Mouse (Mus musculus) hindbrain, embryonic 10.5 days (tissue): ENCODE results near the gene Asxl1. TPM values are rescaled to one million over a fixed set of nuclear protein-coding genes. Genes with fewer than 3 reads are reported as not detected.

Source experiments
- DNase-seq: peaks from one replicate; pipeline ENCODE4 v3.0.0-alpha.2; 2017; ENCODE audit warnings: low spot score
- H3K27ac ChIP-seq: fragments of 300-500 bp; sonication (generic); 2 replicates; pipeline ENCODE4 v1.5.1; 2016; ENCODE audit warnings: mild to moderate bottlenecking, moderate library complexity
- H3K27me3 ChIP-seq: fragments of 300-500 bp; sonication (generic); 2 replicates; pipeline ENCODE4 v1.6.1; 2016; ENCODE audit warnings: mild to moderate bottlenecking; ENCODE audit not compliant: poor library complexity, insufficient read depth, severe bottlenecking
- H3K36me3 ChIP-seq: fragments of 300-500 bp; sonication (generic); 2 replicates; pipeline ENCODE4 v1.6.1; 2016; ENCODE audit warnings: mild to moderate bottlenecking, moderate library complexity
- H3K4me1 ChIP-seq: fragments of 300-500 bp; sonication (generic); replicated peaks from 2 replicates; pipeline ENCODE4 v1.6.1; 2016; ENCODE audit warnings: mild to moderate bottlenecking
- H3K4me3 ChIP-seq: fragments of 300-500 bp; sonication (generic); 2 replicates; pipeline ENCODE4 v1.5.1; 2016; ENCODE audit warnings: mild to moderate bottlenecking, moderate library complexity
- H3K9me3 ChIP-seq: fragments of 300-500 bp; sonication (generic); 2 replicates; pipeline ENCODE4 v1.6.1; 2016; ENCODE audit warnings: mild to moderate bottlenecking, moderate library complexity
- WGBS: fragments of 180-500 bp; shearing (Covaris S2); methylation state at CpG from one replicate; pipeline ENCODE4 v1.1.7; 2016; 5-methylcytosine and 5-hydroxymethylcytosine counted together
- polyA plus RNA-seq: library from polyadenylated mRNA; unstranded; fragments of >200 nt; fragmentation: Nextera tagmentation; extraction: Ambion mirVana; gene quantifications from 2 replicates; pipeline ENCODE4 v1.2.1, GENCODE M21; 2016

Gene Asxl1
- polyA plus RNA-seq, 1 experiment from 2014 or later, result 11.7 TPM

- Histone ChIP-seq H3K36me3 (peaks cover 81% of the 10 kb centered on the region), H3K4me1 (no peaks in the 10 kb centered on the region), H3K9me3 (no peaks in the 10 kb centered on the region), H3K27me3 (no peaks in the 10 kb centered on the region), H3K27ac (no peak overlapping the region), H3K4me3 (no peak overlapping the region)
- no peak for DNase-seq
- 88% methylated on average over 3 of the region's 3 CpGs for WGBS
Observed at GRCm38 (mm10) chr2:153404062-153404461, 58.4 kb downstream of the Asxl1 start.

DNA sequence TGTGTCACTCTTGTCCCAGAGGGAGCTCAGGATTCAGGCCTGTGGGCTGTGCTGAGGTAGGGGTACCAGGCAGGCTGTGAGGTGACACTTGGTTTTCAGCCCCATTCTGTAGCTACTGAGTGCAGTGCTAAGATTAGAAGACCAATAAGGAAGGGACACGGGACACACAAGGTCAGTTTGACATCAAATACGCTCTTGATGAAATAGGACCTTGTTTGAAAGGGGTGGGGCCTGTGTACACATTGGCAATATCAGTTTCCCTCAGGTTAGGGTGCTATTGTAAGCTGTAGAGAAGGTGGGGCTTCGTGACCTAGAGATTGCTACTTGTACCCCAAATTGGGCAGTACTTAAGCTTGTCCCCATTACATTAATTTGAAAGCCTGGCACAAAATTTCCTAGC lies 59.3 kb downstream of the Asxl1 start:
- H3K36me3 ChIP-seq, result peaks cover 81% of the 10 kb centered on the region
- DNase-seq, result no peak
- no peaks in the 10 kb centered on the region for H3K27me3 ChIP-seq
- 87% methylated on average over 3 of the region's 3 CpGs for WGBS
- H3K27ac ChIP-seq, result no peak overlapping the region
- H3K4me3 ChIP-seq, result no peak overlapping the region
- no peaks in the 10 kb centered on the region; the same call in 1 of the 2 replicates for H3K4me1 ChIP-seq
- H3K9me3 ChIP-seq, result no peaks in the 10 kb centered on the region

DNA sequence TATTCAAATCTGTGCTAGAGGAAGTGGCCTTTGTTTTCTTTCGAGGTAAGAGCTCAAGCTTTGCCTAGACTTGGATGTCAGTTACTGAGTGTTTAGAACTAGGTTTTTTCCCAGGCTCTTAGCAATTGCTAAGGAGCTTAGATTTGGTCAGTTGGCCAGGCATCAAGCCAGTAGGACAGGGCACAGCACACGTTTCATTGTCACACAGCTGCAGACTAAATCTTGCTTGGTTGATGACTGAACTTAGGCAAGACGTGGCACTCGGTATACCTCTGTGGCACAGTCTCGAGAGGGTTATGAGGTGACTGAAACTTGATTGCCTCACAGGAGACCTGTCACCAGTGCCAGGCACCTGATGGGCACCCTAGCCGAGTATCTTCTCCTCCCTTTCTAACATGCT lies 61.3 kb downstream of the Asxl1 start:
- no peaks in the 10 kb centered on the region; the same call in none of the 2 replicates for H3K4me1 ChIP-seq
- H3K27ac ChIP-seq, result no peak overlapping the region
- 89% methylated on average over 6 of the region's 6 CpGs for WGBS
- H3K27me3 ChIP-seq, result no peaks in the 10 kb centered on the region
- H3K9me3 ChIP-seq, result no peaks in the 10 kb centered on the region
- DNase-seq, result no peak
- H3K4me3 ChIP-seq, result no peak overlapping the region
- peaks cover 81% of the 10 kb centered on the region for H3K36me3 ChIP-seq

GRCm38 (mm10) chr2:153408971-153409370 lies 63.3 kb downstream of the Asxl1 start:
- Histone ChIP-seq H3K9me3 (no peaks in the 10 kb centered on the region), H3K4me3 (no peak overlapping the region), H3K27ac (no peak overlapping the region), H3K4me1 (no peaks in the 10 kb centered on the region; the same call in none of the 2 replicates), H3K27me3 (no peaks in the 10 kb centered on the region), H3K36me3 (peaks cover 90% of the 10 kb centered on the region)
- no peak for DNase-seq
- WGBS, result 89% methylated on average over 3 of the region's 3 CpGs

DNA sequence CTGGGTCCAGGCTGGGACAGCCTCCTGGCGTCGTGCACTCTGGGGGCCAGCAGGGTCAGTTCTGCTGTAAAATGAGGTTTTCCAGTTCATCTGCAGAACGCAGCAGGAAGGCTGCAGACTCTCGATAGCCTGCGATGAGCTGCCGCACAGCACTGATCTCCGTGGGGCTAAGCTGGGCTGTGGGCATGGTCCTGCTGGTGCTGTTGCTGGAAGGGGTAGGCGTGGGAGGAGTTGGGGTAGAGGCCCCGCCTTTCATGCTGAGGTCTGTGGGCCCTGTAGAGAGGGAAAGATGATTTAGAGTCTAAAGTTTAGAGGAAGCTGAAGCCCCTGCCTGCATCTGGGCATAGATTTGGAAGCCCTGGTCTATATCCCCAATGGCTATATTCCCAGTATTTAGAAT lies 65.9 kb downstream of the Asxl1 start:
- H3K4me1 ChIP-seq, result no peaks in the 10 kb centered on the region; the same call in none of the 2 replicates
- no peaks in the 10 kb centered on the region for H3K9me3 ChIP-seq
- H3K27me3 ChIP-seq, result no peaks in the 10 kb centered on the region
- no peak overlapping the region for H3K4me3 ChIP-seq
- 79% methylated on average over 9 of the region's 9 CpGs for WGBS
- no peak for DNase-seq
- H3K27ac ChIP-seq, result no peak overlapping the region
- H3K36me3 ChIP-seq, result peaks cover 97% of the 10 kb centered on the region

- Histone ChIP-seq H3K27me3 (no peaks in the 10 kb centered on the region), H3K4me3 (no peak overlapping the region), H3K27ac (no peak overlapping the region), H3K9me3 (no peaks in the 10 kb centered on the region), H3K4me1 (no peaks in the 10 kb centered on the region; the same call in none of the 2 replicates), H3K36me3 (peaks cover 99% of the 10 kb centered on the region)
- 72% methylated on average over 6 of the region's 6 CpGs for WGBS
- no peak for DNase-seq
Observed at GRCm38 (mm10) chr2:153412563-153412962, 66.9 kb downstream of the Asxl1 start.

DNA sequence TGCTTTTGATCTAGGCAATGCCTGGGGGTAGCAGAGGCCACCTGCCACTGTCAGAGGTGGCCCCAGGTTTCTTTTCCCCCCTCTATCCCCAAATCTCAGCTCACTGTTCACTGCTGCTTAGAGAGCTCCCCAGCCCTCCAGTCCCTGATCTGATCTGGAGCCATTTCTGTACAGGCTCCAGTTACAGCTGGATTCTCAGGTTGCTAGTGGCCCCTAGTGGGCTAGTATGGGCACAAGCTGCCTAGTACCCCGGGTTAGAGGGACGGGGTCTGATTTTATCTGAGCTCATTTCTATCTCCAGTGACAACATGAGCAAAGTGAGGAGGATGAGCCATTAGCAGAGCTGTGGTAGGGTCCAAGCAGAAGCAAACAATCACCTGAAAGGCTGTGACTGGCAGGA lies 69.0 kb downstream of the Asxl1 start:
- WGBS, result 44% methylated on average over 2 of the region's 2 CpGs
- H3K27ac ChIP-seq, result no peak overlapping the region
- peaks cover 6% of the 10 kb centered on the region for H3K4me1 ChIP-seq
- DNase-seq, result peak; percentile 29
- H3K4me3 ChIP-seq, result no peak overlapping the region
- no peaks in the 10 kb centered on the region for H3K9me3 ChIP-seq
- peaks cover 100% of the 10 kb centered on the region for H3K36me3 ChIP-seq
- H3K27me3 ChIP-seq, result no peaks in the 10 kb centered on the region

DNA sequence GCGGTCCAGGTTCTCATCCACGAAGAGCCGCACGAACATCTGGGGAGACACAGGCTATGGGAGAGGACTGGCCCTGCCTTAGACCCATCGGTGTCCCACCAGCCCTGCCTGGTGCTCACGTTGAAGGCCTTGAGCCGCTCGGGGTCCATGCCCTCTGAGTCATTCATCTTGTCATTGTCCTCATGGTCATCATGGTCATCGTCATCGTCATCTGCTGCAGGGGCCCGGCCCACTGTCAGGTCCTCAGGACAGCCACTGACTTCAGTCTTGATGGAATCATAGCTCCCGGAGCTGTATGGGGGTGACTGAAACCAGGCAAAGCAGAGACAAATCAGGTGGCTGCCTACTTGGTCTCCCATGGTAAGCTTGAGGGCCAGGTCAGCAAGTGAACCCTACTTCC lies 72.2 kb downstream of the Asxl1 start:
- Histone ChIP-seq H3K36me3 (peaks cover 86% of the 10 kb centered on the region), H3K27me3 (no peaks in the 10 kb centered on the region), H3K4me3 (no peak overlapping the region), H3K9me3 (no peaks in the 10 kb centered on the region), H3K27ac (no peak overlapping the region), H3K4me1 (peaks cover 19% of the 10 kb centered on the region)
- no peak for DNase-seq
- WGBS, result 96% methylated on average over 12 of the region's 12 CpGs

- no peak for DNase-seq
- Histone ChIP-seq H3K36me3 (peaks cover 81% of the 10 kb centered on the region), H3K27me3 (no peaks in the 10 kb centered on the region), H3K4me1 (peaks cover 24% of the 10 kb centered on the region), H3K27ac (no peak overlapping the region), H3K9me3 (no peaks in the 10 kb centered on the region), H3K4me3 (no peak overlapping the region)
- WGBS, result 85% methylated on average over 1 of the region's 1 CpGs
Observed at GRCm38 (mm10) chr2:153418381-153418780, 72.8 kb downstream of the Asxl1 start.

GRCm38 (mm10) chr2:153421233-153421632 lies 75.6 kb downstream of the Asxl1 start:
- Histone ChIP-seq H3K27me3 (no peaks in the 10 kb centered on the region), H3K4me1 (peaks cover 50% of the 10 kb centered on the region), H3K36me3 (peaks cover 66% of the 10 kb centered on the region), H3K9me3 (no peaks in the 10 kb centered on the region), H3K27ac (no peak overlapping the region), H3K4me3 (no peak overlapping the region)
- DNase-seq, result no peak

DNA sequence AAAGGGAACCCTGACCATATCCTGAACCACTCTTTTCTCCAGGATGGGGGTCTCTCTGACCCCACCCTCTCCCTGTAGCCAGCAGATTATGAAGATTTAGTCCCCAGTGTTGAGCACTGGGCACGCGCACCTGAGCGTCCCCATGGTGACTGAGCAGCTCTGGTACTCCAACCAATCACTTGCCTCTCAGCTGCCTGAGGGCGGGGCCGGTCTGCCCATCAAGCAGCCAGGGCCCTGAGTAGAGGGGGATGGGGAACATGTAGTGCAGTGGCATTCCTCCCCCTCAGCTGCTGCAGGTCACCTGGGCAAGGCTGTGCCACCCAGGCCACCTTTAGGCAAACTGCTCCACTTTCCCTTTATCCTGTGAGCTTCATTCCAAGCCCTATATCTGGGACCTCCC lies 76.4 kb downstream of the Asxl1 start:
- Histone ChIP-seq H3K4me1 (peaks cover 58% of the 10 kb centered on the region), H3K27ac (no peak overlapping the region), H3K9me3 (no peaks in the 10 kb centered on the region), H3K27me3 (no peaks in the 10 kb centered on the region), H3K36me3 (peaks cover 57% of the 10 kb centered on the region), H3K4me3 (no peak overlapping the region)
- peak; percentile 32 for DNase-seq
- 24% methylated on average over 5 of the region's 5 CpGs for WGBS

GRCm38 (mm10) chr2:153423113-153423512 lies 77.5 kb downstream of the Asxl1 start:
- Histone ChIP-seq H3K27me3 (no peaks in the 10 kb centered on the region), H3K27ac (peak overlapping the region; percentile 68), H3K4me1 (peaks cover 69% of the 10 kb centered on the region), H3K9me3 (no peaks in the 10 kb centered on the region), H3K4me3 (no peak overlapping the region), H3K36me3 (peaks cover 50% of the 10 kb centered on the region)
- DNase-seq, result no peak
- WGBS, result 93% methylated on average over 3 of the region's 3 CpGs

- DNase-seq, result no peak
- peaks cover 73% of the 10 kb centered on the region for H3K4me1 ChIP-seq
- WGBS, result 84% methylated on average over 8 of the region's 8 CpGs
- no peaks in the 10 kb centered on the region for H3K9me3 ChIP-seq
- peak overlapping the region; percentile 89 for H3K27ac ChIP-seq
- H3K4me3 ChIP-seq, result no peak overlapping the region
- H3K36me3 ChIP-seq, result peaks cover 48% of the 10 kb centered on the region
- no peaks in the 10 kb centered on the region for H3K27me3 ChIP-seq
Observed at GRCm38 (mm10) chr2:153424557-153424956, 78.9 kb downstream of the Asxl1 start.
